17 mouse cellular contexts compared by ENCODE assay signal in genomic region chr4:127289039-127289548, GRCm38 (mm10). TPM values are rescaled to one million over a fixed set of nuclear protein-coding genes. Genes with fewer than 3 reads are reported as not detected.
A peak's percentile ranks its signal among the peaks of the same experiment; 100 is the strongest.
DNase-seq lines count a peak whose midpoint lies in the region; ATAC-seq and TF ChIP-seq lines count a peak whose summit lies in the region.
"Had no signal": no experiment of that assay in that cellular context is flagged by ENCODE, and none has a peak within 500 bp of the region (broad histone marks: within the 10 kb centered on the region; RNA-seq: fewer than 3 reads in every experiment).

No protein-coding gene starts in this region.

- H3K27ac ChIP-seq in heart, postnatal 0 days (ENCODE audit: low read depth) = no peak overlapping the region
- H3K27ac ChIP-seq: hindbrain, embryonic 14.5 days; layer of hippocampus, adult 2 months; neural tube, embryonic 13.5 days had no signal

- H3K27me3 ChIP-seq in heart, postnatal 0 days (ENCODE audit: control insufficient read depth, insufficient read depth, low read length) = no peaks in the 10 kb centered on the region
- H3K27me3 ChIP-seq: neural tube, embryonic 13.5 days had no signal

- no peak overlapping the region for H3K9ac ChIP-seq in heart, postnatal 0 days (replicated peaks; ENCODE audit: low read depth, low read length)
- H3K9ac ChIP-seq: forebrain, postnatal 0 days; hindbrain, embryonic 14.5 days; neural tube, embryonic 13.5 days had no signal

- TF ChIP-seq CTCF in heart, postnatal 0 days (IDR thresholded peaks at IDR 0.05; ENCODE audit: low read depth) = no peak

- DNase-seq in layer of hippocampus, postnatal 10 days (ENCODE audit: low spot score in 2 of 2) = peak; percentile 27
- no peak for DNase-seq in layer of hippocampus, adult 9-11 months
- peak; percentile 62 for DNase-seq in heart, adult 8-10 months (ENCODE audit: low spot score)
- peak; percentile 60 for DNase-seq in heart, postnatal 0 days (ENCODE audit: low spot score)
- peak; percentile 31 to 59 for DNase-seq in kidney, postnatal 25 days
- no peak for DNase-seq in left cerebral cortex, postnatal 36 days (ENCODE audit: low spot score in 2 of 2)
- no peak for DNase-seq in cerebellum, postnatal 36 days
- DNase-seq: cerebellum, postnatal 14 days; forebrain, postnatal 0 days; retina, postnatal 1 day; thymus, postnatal 14 days had no signal

- H3K9me3 ChIP-seq in heart, postnatal 0 days (replicated peaks; ENCODE audit: control insufficient read depth, low read length) = no peaks in the 10 kb centered on the region
- H3K9me3 ChIP-seq: neural tube, embryonic 13.5 days had no signal

- no peaks in the 10 kb centered on the region for H3K4me1 ChIP-seq in heart, postnatal 0 days (ENCODE audit: control insufficient read depth, insufficient read depth)
- H3K4me1 ChIP-seq: neural tube, embryonic 13.5 days had no signal

- 0 out of 2 replicates have a peak, but pooled peaks have one; percentile 22 for TF ChIP-seq EP300 in heart, postnatal 0 days (IDR thresholded peaks at IDR 0.05; ENCODE audit: low read depth)

- no peak overlapping the region for H3K4me2 ChIP-seq in heart, postnatal 0 days (ENCODE audit: low read depth, low read length)
- H3K4me2 ChIP-seq: hindbrain, embryonic 14.5 days; neural tube, embryonic 13.5 days had no signal

- peak; percentile 79 for ATAC-seq in heart, postnatal 0 days (ENCODE audit: insufficient read depth, low read depth)
- ATAC-seq: CD4-positive, CD25-positive, alpha-beta regulatory T cell, adult 4 months; forebrain, postnatal 0 days; midbrain, embryonic 16.5 days had no signal

- H3K36me3 ChIP-seq in heart, postnatal 0 days (replicated peaks; ENCODE audit: control insufficient read depth, insufficient read depth, low read length) = no peaks in the 10 kb centered on the region
- H3K36me3 ChIP-seq: neural tube, embryonic 13.5 days had no signal

- 40% methylated on average over 6 of the region's 6 CpGs for WGBS in heart, postnatal 0 days

- no peak overlapping the region for H3K4me3 ChIP-seq in heart, postnatal 0 days (ENCODE audit: low read depth, low read length)
- H3K4me3 ChIP-seq: layer of hippocampus, adult 2 months; neural tube, embryonic 13.5 days had no signal

- intact Hi-C loops in left cerebral cortex, postnatal 36 days (cut with DNase I) = no loop called here

RNA-seq across cellular contexts. Expression of gene Gja4, which starts 24.7 kb away (rescaled TPM):
- 10 to 100 TPM; 10.7 to 11.1 TPM for total RNA-seq in layer of hippocampus, postnatal 10 days (2021)
- total RNA-seq in heart, adult 8-10 months (2022) = 10 to 100 TPM in 2 of 4 experiments, 1 to 10 TPM in 2; 7.5 to 10.8 (median 9.1) TPM
- 38.4 and 45.0 TPM in 2 replicates for total RNA-seq in heart, postnatal 0 days (2014; rRNA removed; ENCODE audit: low replicate concordance)
- polyA plus RNA-seq in heart, postnatal 0 days (2015; fragmentation: Nextera tagmentation; extraction: Ambion mirVana) = 20.7 and 23.4 TPM in 2 replicates
- 1 to 10 TPM; 3.6 to 4.5 TPM for total RNA-seq in left cerebral cortex, postnatal 36 days (2021)
- polyA plus RNA-seq: CD4-positive, CD25-positive, alpha-beta regulatory T cell, adult 4 months had no signal

RNA-seq across cellular contexts. Expression of gene Gjb3, which starts 41.5 kb away (rescaled TPM):
- under 1 TPM; 0.64 to 0.80 TPM for total RNA-seq in layer of hippocampus, postnatal 10 days (2021)
- total RNA-seq in heart, adult 8-10 months (2022) = under 1 TPM in 1 of 4 experiments, not detected in 3; 0.14 TPM
- not detected in 2 replicates for total RNA-seq in heart, postnatal 0 days (2014; rRNA removed; ENCODE audit: low replicate concordance)
- 0.16 and 0.18 TPM in 2 replicates for polyA plus RNA-seq in heart, postnatal 0 days (2015; fragmentation: Nextera tagmentation; extraction: Ambion mirVana)
- total RNA-seq in left cerebral cortex, postnatal 36 days (2021) = not detected
- total RNA-seq: adrenal gland, adult 18-20 months had no signal
- polyA plus RNA-seq: hindbrain, embryonic 14.5 days; neural tube, embryonic 13.5 days had no signal

RNA-seq across cellular contexts. Expression of gene Smim12, which starts 45.5 kb away (rescaled TPM):
- total RNA-seq in layer of hippocampus, postnatal 10 days (2021) = 10 to 100 TPM; 41.1 to 45.5 TPM
- 10 to 100 TPM; 55.6 to 65.7 (median 60.7) TPM for total RNA-seq in heart, adult 8-10 months (2022)
- total RNA-seq in heart, postnatal 0 days (2014; rRNA removed; ENCODE audit: low replicate concordance) = 58.4 and 58.6 TPM in 2 replicates
- 69.0 and 74.7 TPM in 2 replicates for polyA plus RNA-seq in heart, postnatal 0 days (2015; fragmentation: Nextera tagmentation; extraction: Ambion mirVana)
- 10 to 100 TPM; 52.6 to 59.2 TPM for total RNA-seq in left cerebral cortex, postnatal 36 days (2021)

Comparison
In these comparisons a context has a peak if more than half of its experiments do, and no peak if none do; other contexts are left out.
1. DNase-seq: peak in layer of hippocampus, postnatal 10 days (2 of 2), heart, adult 8-10 months (single experiment), heart, postnatal 0 days (single experiment) and kidney, postnatal 25 days (2 of 2); none in layer of hippocampus, adult 9-11 months (single experiment), left cerebral cortex, postnatal 36 days (0 of 2) and cerebellum, postnatal 36 days (0 of 2).